Mouse (Mus musculus) embryonic facial prominence, embryonic 14.5 days (tissue): ENCODE measurements around the gene Vapa. TPM values are rescaled to one million over a fixed set of nuclear protein-coding genes. Genes with fewer than 3 reads are reported as not detected.
"Not testable (repeated sequence)": the region's sequence is repeated elsewhere in the genome, so short reads cannot be mapped to it uniquely, and the experiment has no call there.

ENCODE experiments used
- ATAC-seq: fragments of 200-750 bp; cut with Nextera tagmentation; 2 replicates; pipeline ENCODE4 v1.8.0; 2017; ENCODE audit warnings: low read depth, moderate number of reproducible peaks, moderate TSS enrichment
- DNase-seq: peaks from one replicate; pipeline ENCODE4 v3.0.0-alpha.2; 2015; ENCODE audit warnings: low spot score
- H3K27ac ChIP-seq: fragments of 300-500 bp; sonication (generic); replicated peaks from 2 replicates; pipeline ENCODE4 v1.5.1; 2014; ENCODE audit warnings: low read depth, mild to moderate bottlenecking, low read length, moderate library complexity
- H3K27me3 ChIP-seq: fragments of 300-500 bp; sonication (generic); replicated peaks from 2 replicates; pipeline ENCODE4 v1.6.1; 2014; ENCODE audit warnings: low read length; ENCODE audit not compliant: control insufficient read depth, insufficient read depth
- H3K36me3 ChIP-seq: fragments of 300-500 bp; sonication (generic); 2 replicates; pipeline ENCODE4 v1.6.1; 2014; ENCODE audit warnings: low read length, mixed read lengths; ENCODE audit not compliant: control insufficient read depth, insufficient read depth
- H3K4me1 ChIP-seq: fragments of 300-500 bp; sonication (generic); 2 replicates; pipeline ENCODE4 v1.6.1; 2014; ENCODE audit warnings: antibody characterized with exemption, low read length; ENCODE audit not compliant: control insufficient read depth, insufficient read depth
- H3K4me2 ChIP-seq: fragments of 300-500 bp; sonication (generic); 2 replicates; pipeline ENCODE4 v1.6.1; 2014; ENCODE audit warnings: low read depth, mild to moderate bottlenecking, low read length, moderate library complexity, mixed read lengths
- H3K4me3 ChIP-seq: fragments of 300-500 bp; sonication (generic); 2 replicates; pipeline ENCODE4 v1.5.1; 2014; ENCODE audit warnings: low read depth, mild to moderate bottlenecking, low read length
- H3K9ac ChIP-seq: fragments of 300-500 bp; sonication (generic); 2 replicates; pipeline ENCODE4 v1.6.1; 2014; ENCODE audit warnings: low read depth, mild to moderate bottlenecking, low read length, moderate library complexity, mixed read lengths
- H3K9me3 ChIP-seq: fragments of 300-500 bp; sonication (generic); 2 replicates; pipeline ENCODE4 v1.6.1; 2016; ENCODE audit warnings: low read length; ENCODE audit not compliant: control insufficient read depth
- WGBS: fragments of 180-500 bp; shearing (Covaris S2); extraction: QIAGEN DNeasy Blood & Tissue Kit; methylation state at CpG from one replicate; pipeline ENCODE4 v1.1.7; 2014; 5-methylcytosine and 5-hydroxymethylcytosine counted together
- polyA plus RNA-seq: library from polyadenylated mRNA; unstranded; fragments of >200 nt; fragmentation: Nextera tagmentation; extraction: Ambion mirVana; gene quantifications from 2 replicates; pipeline ENCODE4 v1.2.1, GENCODE M21; 2014

The Vapa gene
- polyA plus RNA-seq, 1 experiment from 2014 or later, result 215 TPM

DNA sequence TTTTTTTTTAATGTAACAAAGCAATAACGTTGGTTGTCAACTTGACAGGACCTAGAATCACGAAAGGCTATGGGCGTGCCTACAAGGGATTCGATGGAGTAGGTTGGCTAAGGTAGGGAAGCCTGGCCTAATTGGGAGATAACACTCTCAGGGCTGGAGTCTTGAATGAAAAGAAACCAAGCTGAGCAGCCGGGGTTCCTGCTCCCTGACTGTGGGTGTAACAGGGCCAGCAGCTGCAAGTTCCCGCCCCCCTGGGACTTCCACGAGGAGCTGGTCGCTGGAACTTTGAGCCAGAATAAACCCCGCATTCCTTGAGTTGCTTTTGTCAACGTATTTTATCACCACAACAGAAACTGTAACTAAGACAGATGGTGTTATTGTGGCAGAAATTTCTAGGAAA, 56.6 kb downstream of the Vapa start:
- no peaks in the 10 kb centered on the region for H3K27me3 ChIP-seq
- H3K36me3 ChIP-seq, result no peaks in the 10 kb centered on the region
- H3K4me1 ChIP-seq, result no peaks in the 10 kb centered on the region
- no peak overlapping the region for H3K27ac ChIP-seq
- no peak overlapping the region for H3K9ac ChIP-seq
- no peak overlapping the region for H3K4me2 ChIP-seq
- 64% methylated on average over 10 of the region's 10 CpGs for WGBS
- DNase-seq, result no peak
- H3K4me3 ChIP-seq, result no peak overlapping the region
- no peak for ATAC-seq
- no peaks in the 10 kb centered on the region for H3K9me3 ChIP-seq

DNA sequence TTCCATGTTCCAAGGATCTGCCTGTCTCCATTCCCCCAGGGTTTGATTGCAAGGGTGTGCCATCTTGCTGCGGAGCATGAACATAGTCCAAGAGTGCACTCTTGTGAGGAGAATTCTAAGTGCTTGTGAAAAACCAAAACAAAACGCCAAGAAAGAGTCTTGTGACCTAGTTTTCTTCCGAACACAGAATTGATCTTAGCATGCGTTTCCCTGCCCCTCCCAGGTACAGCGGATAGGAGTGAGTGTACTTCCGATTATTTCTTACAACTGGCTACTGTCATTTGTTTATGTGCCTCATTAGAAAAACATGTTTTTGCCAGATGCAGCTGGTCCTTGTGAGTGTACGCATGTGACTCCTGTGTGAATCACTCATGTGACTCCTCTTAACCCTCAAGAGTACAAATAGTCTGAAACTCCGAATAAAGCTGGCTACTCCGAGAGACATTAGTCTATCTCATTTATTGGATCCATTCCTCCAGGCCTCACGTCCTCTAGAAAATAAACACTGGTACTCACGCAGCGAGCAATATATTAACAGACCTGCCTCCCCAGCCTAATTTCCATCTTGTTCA, 60.8 kb downstream of the Vapa start:
- H3K9ac ChIP-seq, result no peak overlapping the region
- H3K4me1 ChIP-seq, result no peaks in the 10 kb centered on the region; the same call in 1 of the 2 replicates
- DNase-seq (no peak), ATAC-seq (no peak)
- no peaks in the 10 kb centered on the region for H3K27me3 ChIP-seq
- no peaks in the 10 kb centered on the region for H3K9me3 ChIP-seq
- no peak overlapping the region for H3K27ac ChIP-seq
- no peak overlapping the region for H3K4me3 ChIP-seq
- no peak overlapping the region for H3K4me2 ChIP-seq
- WGBS, result 69% methylated on average over 12 of the region's 12 CpGs
- no peaks in the 10 kb centered on the region for H3K36me3 ChIP-seq

DNA sequence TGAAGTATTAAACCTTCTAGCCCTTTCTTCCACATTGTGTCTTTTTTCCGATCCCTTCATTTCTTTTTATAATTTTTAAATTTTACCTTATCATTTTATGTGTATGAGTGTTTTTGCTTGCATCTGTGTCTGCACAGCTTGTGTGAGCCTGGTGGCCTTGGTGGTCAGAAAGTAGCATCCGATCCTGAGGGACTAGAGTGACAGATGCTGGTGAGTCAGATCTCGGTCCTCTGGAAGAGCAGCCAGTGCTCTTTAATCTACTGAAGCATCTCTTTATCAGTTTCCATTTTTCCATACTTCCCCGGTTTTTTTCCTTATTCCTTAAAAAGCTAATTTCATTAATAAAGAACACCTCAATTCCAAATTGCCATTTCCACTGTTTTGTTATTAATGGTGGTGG, 63.0 kb downstream of the Vapa start:
- no peaks in the 10 kb centered on the region; the same call in 1 of the 2 replicates for H3K4me1 ChIP-seq
- H3K27ac ChIP-seq, result no peak overlapping the region
- H3K4me2 ChIP-seq, result no peak overlapping the region
- WGBS, result 84% methylated on average over 4 of the region's 4 CpGs
- no peak for ATAC-seq
- H3K36me3 ChIP-seq, result no peaks in the 10 kb centered on the region
- DNase-seq, result no peak
- no peak overlapping the region for H3K4me3 ChIP-seq
- no peaks in the 10 kb centered on the region for H3K27me3 ChIP-seq
- H3K9ac ChIP-seq, result no peak overlapping the region
- H3K9me3 ChIP-seq, result no peaks in the 10 kb centered on the region

DNA sequence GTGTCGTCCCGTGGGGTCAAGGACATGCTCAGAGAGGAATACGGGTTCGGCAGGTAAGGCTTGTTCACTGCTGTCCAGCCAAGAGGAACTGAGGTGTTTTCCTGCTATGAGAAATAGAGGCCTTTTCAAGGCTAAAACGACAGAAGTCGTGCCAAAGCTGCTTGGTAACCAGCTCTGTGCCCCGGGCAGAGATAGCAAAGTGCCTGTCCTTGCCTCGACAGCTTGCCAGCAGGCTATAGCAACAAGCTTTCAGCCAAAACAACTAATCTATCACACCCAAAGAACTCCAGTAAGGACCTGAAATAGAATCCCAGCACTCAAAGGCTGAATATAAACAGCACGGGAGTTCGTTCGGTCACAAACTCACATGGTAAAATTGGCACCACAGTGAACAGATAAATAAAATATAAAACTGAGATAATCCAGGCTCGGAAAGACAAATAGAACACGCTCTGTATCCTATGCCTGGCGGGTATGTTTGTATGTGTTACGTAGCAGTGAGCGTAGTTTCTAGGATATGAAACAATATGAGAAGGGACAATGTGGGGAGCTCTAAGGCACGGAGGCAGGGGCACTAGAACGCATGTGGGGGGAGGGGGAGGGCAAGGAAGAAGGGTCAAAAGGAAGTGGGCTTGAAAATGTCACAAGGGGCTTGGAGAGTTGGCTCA, 64.5 kb downstream of the Vapa start:
- Histone ChIP-seq H3K9ac (no peak overlapping the region), H3K36me3 (no peaks in the 10 kb centered on the region), H3K27ac (no peak overlapping the region), H3K4me3 (no peak overlapping the region), H3K9me3 (no peaks in the 10 kb centered on the region), H3K27me3 (no peaks in the 10 kb centered on the region), H3K4me2 (no peak overlapping the region), H3K4me1 (no peaks in the 10 kb centered on the region; the same call in 1 of the 2 replicates)
- 67% methylated on average over 18 of the region's 18 CpGs for WGBS
- DNase-seq, result peak; percentile 29
- ATAC-seq, result no peak

DNA sequence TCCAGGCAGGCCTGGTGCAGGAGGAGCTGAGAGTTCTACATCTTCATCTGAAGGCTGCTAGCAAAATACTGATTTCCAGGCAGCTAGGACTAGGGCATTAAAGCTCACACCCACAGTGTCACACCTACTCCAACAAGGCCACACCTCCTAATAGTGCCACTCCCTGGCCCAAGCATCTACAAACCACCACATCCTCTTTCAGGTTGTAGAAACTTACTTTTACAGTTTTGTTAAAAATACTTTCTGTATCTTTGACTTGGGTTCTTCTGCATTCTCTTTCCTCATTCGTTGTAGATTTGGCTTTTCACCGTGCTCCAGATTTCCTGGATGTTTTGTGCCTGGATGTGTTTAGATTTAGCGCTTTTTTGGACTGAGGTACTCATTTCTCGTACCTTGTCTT, 67.1 kb downstream of the Vapa start:
- H3K27ac ChIP-seq, H3K4me2 ChIP-seq, H3K4me1 ChIP-seq, H3K36me3 ChIP-seq, ATAC-seq, H3K27me3 ChIP-seq, DNase-seq, H3K9ac ChIP-seq, H3K9me3 ChIP-seq, H3K4me3 ChIP-seq: not testable (repeated sequence)
- 89% methylated on average over 4 of the region's 4 CpGs for WGBS

DNA sequence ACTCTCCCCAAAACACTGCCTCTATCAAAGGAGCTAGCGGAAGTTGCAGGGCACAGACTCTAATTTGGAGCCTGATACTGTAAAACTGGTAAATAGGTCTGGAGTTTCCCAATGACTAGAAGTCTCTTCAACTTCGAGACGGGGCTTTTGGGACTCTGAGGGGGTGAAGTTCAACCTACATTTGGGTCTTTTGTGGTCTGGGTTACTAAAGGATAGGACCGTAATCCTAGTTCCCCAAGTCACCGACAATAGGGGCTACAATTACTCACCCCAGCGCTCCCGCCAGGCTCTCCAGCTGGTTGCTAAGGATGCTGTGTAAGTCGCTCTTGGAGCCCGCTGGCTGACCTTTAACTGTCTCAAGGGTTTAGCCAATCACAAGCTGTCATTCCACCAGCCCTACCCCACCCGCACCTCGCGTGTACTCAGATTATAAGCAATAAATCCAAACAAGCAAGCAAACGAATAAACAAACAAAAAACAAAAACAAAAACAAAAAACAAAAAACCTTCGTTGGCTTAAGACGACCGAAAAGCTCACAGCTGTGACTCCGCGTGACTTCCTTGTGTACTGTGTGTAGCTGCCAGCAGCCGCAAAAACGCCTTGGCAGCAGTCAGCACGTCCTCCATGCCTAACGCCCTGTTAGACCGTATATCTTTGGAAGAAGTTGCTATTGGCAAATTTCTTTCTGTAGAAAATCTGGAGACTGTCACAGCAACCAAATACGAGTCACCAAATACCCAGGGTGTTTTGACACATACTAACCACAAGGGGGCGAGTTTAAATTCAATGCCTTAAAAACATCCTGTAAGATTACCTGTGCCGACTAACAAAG, 72.7 kb downstream of the Vapa start, which contains the start of gene Tmem232:
Gene Tmem232 (minus strand): TSS at position 342 of the 832 bp plus-strand sequence.
- DNase-seq, result peak; percentile 84
- Histone ChIP-seq H3K36me3 (no peaks in the 10 kb centered on the region), H3K4me1 (no peaks in the 10 kb centered on the region), H3K27me3 (no peaks in the 10 kb centered on the region), H3K27ac (no peak within 1 kb of the TSS), H3K9me3 (no peaks in the 10 kb centered on the region), H3K9ac (no peak within 1 kb of the TSS; the same call in 1 of the 2 replicates), H3K4me3 (peak within 1 kb of the TSS; percentile 33), H3K4me2 (peak within 1 kb of the TSS; percentile 54)
- WGBS, result 16% methylated on average over 26 of the region's 26 CpGs
- peak; percentile 82 for ATAC-seq

DNA sequence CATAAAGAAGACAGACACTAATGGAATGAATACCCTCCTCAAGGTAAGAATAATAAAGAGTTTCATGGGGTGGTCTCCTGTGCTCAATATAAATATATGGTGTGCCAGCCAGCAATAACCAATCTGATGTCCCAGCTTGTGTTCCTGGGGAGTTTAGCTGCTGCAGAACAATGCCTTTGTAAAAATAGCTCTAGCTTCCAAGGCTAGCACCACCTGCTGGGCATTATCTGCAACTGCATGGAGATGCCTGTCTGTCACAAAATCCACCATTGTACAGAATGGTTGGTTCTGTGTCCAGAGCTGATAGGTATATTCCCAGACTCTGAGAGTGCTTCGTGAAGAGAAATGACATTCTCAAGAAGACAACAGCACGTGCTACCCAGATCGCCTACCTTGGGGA, 77.2 kb downstream of the Vapa start:
- H3K9me3 ChIP-seq, result no peaks in the 10 kb centered on the region
- H3K4me3 ChIP-seq, result no peak overlapping the region
- 18% methylated on average over 3 of the region's 3 CpGs for WGBS
- H3K27ac ChIP-seq, result no peak overlapping the region
- H3K4me2 ChIP-seq, result no peak overlapping the region
- H3K9ac ChIP-seq, result no peak overlapping the region
- H3K4me1 ChIP-seq, result no peaks in the 10 kb centered on the region
- peak; percentile 53 for DNase-seq
- H3K36me3 ChIP-seq, result no peaks in the 10 kb centered on the region
- no peak for ATAC-seq
- no peaks in the 10 kb centered on the region for H3K27me3 ChIP-seq

DNA sequence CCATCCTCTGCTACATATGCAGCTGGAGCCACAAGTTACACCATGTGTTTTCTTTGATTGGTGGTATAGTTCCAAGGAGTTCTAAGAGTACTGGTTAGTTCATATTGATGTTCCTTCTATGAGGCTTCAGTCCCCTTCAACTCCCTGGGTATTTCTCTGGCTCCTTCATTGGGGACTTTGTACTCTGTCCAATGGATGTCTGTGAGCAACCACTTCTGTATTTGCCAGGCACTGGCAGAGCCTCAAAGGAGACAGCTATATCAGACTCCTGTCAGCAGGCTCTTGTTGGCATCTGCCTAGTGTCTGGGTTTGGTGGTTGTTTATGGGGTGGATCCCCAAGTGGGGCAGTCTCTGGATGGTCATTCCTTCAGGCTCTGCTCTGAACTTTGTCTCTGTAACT, 81.0 kb downstream of the Vapa start:
- H3K4me2 ChIP-seq, H3K4me3 ChIP-seq, H3K9ac ChIP-seq, DNase-seq, H3K27me3 ChIP-seq, H3K4me1 ChIP-seq, ATAC-seq, H3K27ac ChIP-seq, H3K36me3 ChIP-seq, H3K9me3 ChIP-seq: not testable (repeated sequence)
